Mouse (Mus musculus) MEL (cell line): ENCODE data around the gene Nek9. TPM values are rescaled to one million over a fixed set of nuclear protein-coding genes. Genes with fewer than 3 reads are reported as not detected.

Experiments
- DNase-seq: peaks from one replicate; pipeline ENCODE4 v3.0.0; 2011; ENCODE audit warnings: low read depth, low spot score
- H3K27ac ChIP-seq: 2 replicates; pipeline ENCODE4 v1.5.1; 2012; ENCODE audit warnings: low read depth, mild to moderate bottlenecking, control low read depth, low read length, moderate library complexity; ENCODE audit not compliant: control insufficient read depth
- H3K27me3 ChIP-seq, 2 experiments: fragments of 150-350 bp in 1 of 2; sonication (generic) in 1 of 2; 2 replicates each; pipeline ENCODE4 v1.6.1; 2012; ENCODE audit warnings: low read length in 2 of 2, mild to moderate bottlenecking in 2 of 2, improper control_type of control experiment in 1 of 2, moderate library complexity in 1 of 2; ENCODE audit not compliant: insufficient read depth in 2 of 2, control insufficient read depth in 1 of 2
- H3K36me3 ChIP-seq, 2 experiments: 2 replicates each; pipeline ENCODE4 v1.6.1; 2012 to 2014; ENCODE audit warnings: low read length in 2 of 2, improper control_type of control experiment in 1 of 2, inconsistent platforms in 1 of 2, mild to moderate bottlenecking in 1 of 2; ENCODE audit not compliant: insufficient read depth in 2 of 2, control insufficient read depth in 1 of 2
- H3K4me1 ChIP-seq, 2 experiments: fragments of 150-350 bp in 1 of 2; sonication (generic) in 1 of 2; 2 replicates each; pipeline ENCODE4 v1.6.1; 2012; ENCODE audit warnings: low read length in 2 of 2, improper control_type of control experiment in 1 of 2, mild to moderate bottlenecking in 1 of 2; ENCODE audit not compliant: insufficient read depth in 2 of 2, control insufficient read depth in 1 of 2
- H3K4me3 ChIP-seq, 2 experiments: fragments of 150-350 bp in 1 of 2; sonication (generic) in 1 of 2; 2 replicates each; pipeline ENCODE4 v1.5.1; 2012; ENCODE audit warnings: low read depth in 2 of 2, low read length in 2 of 2, mild to moderate bottlenecking in 2 of 2, moderate library complexity in 2 of 2, control low read depth in 1 of 2, improper control_type of control experiment in 1 of 2; ENCODE audit not compliant: control insufficient read depth in 1 of 2, insufficient read depth in 1 of 2
- H3K79me2 ChIP-seq: 2 replicates; pipeline ENCODE4 v1.6.1; 2012; ENCODE audit warnings: mild to moderate bottlenecking, low read length, moderate library complexity; ENCODE audit not compliant: control insufficient read depth, poor library complexity, insufficient read depth
- H3K9ac ChIP-seq: 2 replicates; pipeline ENCODE4 v1.6.1; 2012; ENCODE audit warnings: low read depth, mild to moderate bottlenecking, control low read depth, low read length, moderate library complexity; ENCODE audit not compliant: control insufficient read depth, poor library complexity, severe bottlenecking
- H3K9me3 ChIP-seq: fragments of 150-350 bp; sonication (generic); replicated peaks from 2 replicates; pipeline ENCODE4 v1.6.1; 2012; ENCODE audit warnings: mild to moderate bottlenecking, low read length, improper control_type of control experiment, moderate library complexity; ENCODE audit not compliant: insufficient read depth
- CHD1 ChIP-seq: IDR thresholded peaks from 2 replicates; pipeline ENCODE4 v1.6.1; 2012; ENCODE audit warnings: low read depth, mild to moderate bottlenecking, inconsistent platforms, low read length, improper control_type of control experiment
- CHD2 ChIP-seq: IDR thresholded peaks from 2 replicates; pipeline ENCODE4 v1.6.1; 2011; ENCODE audit warnings: low read length, improper control_type of control experiment
- CTCF ChIP-seq, 3 experiments: IDR thresholded peaks in 2 of 3; conservative IDR thresholded peaks in 1 of 3; 2 replicates each; pipeline ENCODE4 v1.5.1; 2011 to 2012; ENCODE audit warnings: low read length in 3 of 3, low read depth in 2 of 3, mild to moderate bottlenecking in 2 of 3, improper control_type of control experiment in 1 of 3, inconsistent platforms in 1 of 3, mixed read lengths in 1 of 3, moderate library complexity in 1 of 3; ENCODE audit not compliant: control insufficient read depth in 1 of 3, insufficient read depth in 1 of 3, poor library complexity in 1 of 3, severe bottlenecking in 1 of 3
- E2F4 ChIP-seq: IDR thresholded peaks from 2 replicates; pipeline ENCODE4 v1.6.1; 2011; ENCODE audit warnings: low read depth, low read length, improper control_type of control experiment, borderline replicate concordance
- ELF1 ChIP-seq: IDR thresholded peaks from 2 replicates; pipeline ENCODE4 v1.6.1; 2014; ENCODE audit warnings: low read depth, mild to moderate bottlenecking, inconsistent platforms, low read length, improper control_type of control experiment, moderate library complexity
- EP300 ChIP-seq, 2 experiments: IDR thresholded peaks; 2 replicates each; pipeline ENCODE4 v1.6.1; 2011; ENCODE audit warnings: improper control_type of control experiment in 2 of 2, low read length in 2 of 2, low read depth in 1 of 2, mild to moderate bottlenecking in 1 of 2
- ETS1 ChIP-seq: IDR thresholded peaks from 2 replicates; pipeline ENCODE4 v1.6.1; 2012; ENCODE audit warnings: low read depth, mild to moderate bottlenecking, inconsistent platforms, low read length, improper control_type of control experiment, moderate library complexity
- GATA1 ChIP-seq: IDR thresholded peaks from 2 replicates; pipeline ENCODE4 v1.6.1; 2011; ENCODE audit warnings: low read depth, low read length, improper control_type of control experiment
- KAT2A ChIP-seq: conservative IDR thresholded peaks from 2 replicates; pipeline ENCODE4 v1.6.1; 2012; ENCODE audit warnings: low read depth, low read length, improper control_type of control experiment, inconsistent platforms
- MAX ChIP-seq: IDR thresholded peaks from 2 replicates; pipeline ENCODE4 v1.6.1; 2011; ENCODE audit warnings: low read length, improper control_type of control experiment
- MAZ ChIP-seq: IDR thresholded peaks from 2 replicates; pipeline ENCODE4 v1.6.1; 2012; ENCODE audit warnings: low read depth, mild to moderate bottlenecking, inconsistent platforms, low read length, improper control_type of control experiment
- MEF2A ChIP-seq: IDR thresholded peaks from 2 replicates; pipeline ENCODE4 v1.6.1; 2014; ENCODE audit warnings: low read depth, mild to moderate bottlenecking, inconsistent platforms, low read length, improper control_type of control experiment; ENCODE audit not compliant: poor library complexity, insufficient replicate concordance, severe bottlenecking; ENCODE audit errors: extremely low read depth
- MYB ChIP-seq: IDR thresholded peaks from 2 replicates; pipeline ENCODE4 v1.6.1; 2011; ENCODE audit warnings: mild to moderate bottlenecking, low read depth, low read length, improper control_type of control experiment
- MYC ChIP-seq: IDR thresholded peaks from 2 replicates; pipeline ENCODE4 v1.6.1; 2011; ENCODE audit warnings: low read depth, mild to moderate bottlenecking, low read length, improper control_type of control experiment, moderate library complexity
- NRF1 ChIP-seq: IDR thresholded peaks from 2 replicates; pipeline ENCODE4 v1.6.1; 2014; ENCODE audit warnings: low read depth, mild to moderate bottlenecking, inconsistent platforms, low read length, improper control_type of control experiment, moderate library complexity; ENCODE audit not compliant: poor library complexity, insufficient read depth, severe bottlenecking
- POLR2A ChIP-seq, 2 experiments: IDR thresholded peaks; 2 replicates each; pipeline ENCODE4 v1.6.1; 2011 to 2012; ENCODE audit warnings: low read length in 2 of 2, mild to moderate bottlenecking in 2 of 2, control low read depth in 1 of 2, improper control_type of control experiment in 1 of 2, low read depth in 1 of 2, moderate library complexity in 1 of 2; ENCODE audit not compliant: control insufficient read depth in 1 of 2, insufficient read depth in 1 of 2, poor library complexity in 1 of 2
- POLR2AphosphoS2 ChIP-seq: IDR thresholded peaks from 2 replicates; pipeline ENCODE4 v1.6.1; 2011; ENCODE audit warnings: low read length, improper control_type of control experiment
- POLR2AphosphoS5 ChIP-seq: IDR thresholded peaks from 2 replicates; pipeline ENCODE4 v1.6.1; 2012; ENCODE audit warnings: low read depth, borderline replicate concordance, mild to moderate bottlenecking, inconsistent platforms, low read length, moderate library complexity, mixed read lengths
- RCOR1 ChIP-seq: IDR thresholded peaks from 2 replicates; pipeline ENCODE4 v1.6.1; 2012; ENCODE audit warnings: low read depth, mild to moderate bottlenecking, inconsistent platforms, low read length, improper control_type of control experiment
- SIN3A ChIP-seq: IDR thresholded peaks from 2 replicates; pipeline ENCODE4 v1.6.1; 2012; ENCODE audit warnings: low read length, improper control_type of control experiment, inconsistent platforms
- TAL1 ChIP-seq: IDR thresholded peaks from 2 replicates; pipeline ENCODE4 v1.6.1; 2012; ENCODE audit warnings: mild to moderate bottlenecking, inconsistent platforms, low read length, moderate library complexity, mixed read lengths
- TCF12 ChIP-seq: IDR thresholded peaks from 2 replicates; pipeline ENCODE4 v1.6.1; 2014; ENCODE audit warnings: low read depth, mild to moderate bottlenecking, inconsistent platforms, low read length, improper control_type of control experiment, moderate library complexity
- UBTF ChIP-seq: IDR thresholded peaks from 2 replicates; pipeline ENCODE4 v1.6.1; 2012; ENCODE audit warnings: low read depth, mild to moderate bottlenecking, inconsistent platforms, low read length, improper control_type of control experiment, moderate library complexity, borderline replicate concordance; ENCODE audit not compliant: insufficient read depth
- USF2 ChIP-seq, 2 experiments: IDR thresholded peaks; 2 replicates each; pipeline ENCODE4 v1.6.1; 2011 to 2012; ENCODE audit warnings: improper control_type of control experiment in 2 of 2, low read length in 2 of 2, borderline replicate concordance in 1 of 2, inconsistent platforms in 1 of 2, low read depth in 1 of 2, mild to moderate bottlenecking in 1 of 2; ENCODE audit not compliant: insufficient read depth in 1 of 2
- ZMIZ1 ChIP-seq: IDR thresholded peaks from 2 replicates; pipeline ENCODE4 v1.6.1; 2012; ENCODE audit warnings: low read depth, mild to moderate bottlenecking, inconsistent platforms, low read length, improper control_type of control experiment, moderate library complexity
- polyA plus RNA-seq, 2 experiments: library from polyadenylated mRNA; stranded (reverse) in 1 of 2; unstranded in 1 of 2; fragments of >175 nt in 1 of 2; fragments of >200 nt in 1 of 2; gene quantifications; 2 replicates each; pipeline versions ENCODE4 v1.2.1 to v1.2.4; 2012; ENCODE audit warnings: low replicate concordance in 2 of 2, low read depth in 1 of 2; ENCODE audit not compliant: insufficient read length in 2 of 2, insufficient read depth in 1 of 2, missing spikeins in 1 of 2
- total RNA-seq: library from RNA; depleted of rRNA; stranded (reverse); fragments of 300-350 nt; gene quantifications from 2 replicates; pipeline ENCODE4 v1.2.3, GENCODE M21; 2012

Nek9 gene
- total and polyA plus RNA-seq, 3 experiments: 23.4 to 32.2 TPM; not detected in 1

DNA sequence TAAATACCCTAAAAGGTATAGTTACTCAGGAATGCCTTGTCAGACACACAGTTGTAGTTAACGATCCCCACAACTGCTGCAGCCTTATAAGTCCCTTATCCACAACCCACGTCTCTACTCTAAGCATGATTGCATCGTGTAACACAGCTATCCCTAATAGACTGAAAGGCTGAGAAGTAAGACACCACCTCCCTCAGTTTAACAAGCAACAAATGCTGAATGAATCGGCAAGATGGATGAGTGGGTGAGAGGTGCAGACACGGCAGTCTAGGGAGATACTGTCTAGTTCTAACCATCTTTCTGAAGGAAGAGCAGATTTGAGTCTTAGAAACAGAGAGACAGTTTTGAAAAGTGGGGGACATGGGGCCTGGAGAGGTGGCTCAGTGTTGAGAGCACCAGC, 76.0 kb downstream of the Nek9 start:
- Histone ChIP-seq H3K4me3 (no peak overlapping the region), H3K79me2 (no peaks in the 10 kb centered on the region), H3K9ac (no peak overlapping the region), H3K36me3 (peaks cover 0 to 17% of the 10 kb centered on the region in 2 experiments; a peak in 2 of 4 replicates), H3K9me3 (no peaks in the 10 kb centered on the region), H3K27me3 (no peaks in the 10 kb centered on the region), H3K27ac (no peak overlapping the region), H3K4me1 (peaks cover 16 to 18% of the 10 kb centered on the region in 2 experiments)
- DNase-seq: peak; percentile 32
- no peak for TF ChIP-seq CHD2
- TF ChIP-seq ETS1: no peak
- TF ChIP-seq SIN3A: no peak
- TF ChIP-seq MEF2A: no peak
- TF ChIP-seq ZMIZ1: no peak
- TF ChIP-seq MYC: no peak
- TF ChIP-seq EP300 (IDR thresholded peaks at IDR 0.05; ENCODE audit: low read depth in 1 of 2, low read length in 2 of 2): peak in 1 of 2 experiments; percentile 32; a peak in 1 of 4 replicates
- no peak for TF ChIP-seq TAL1

DNA sequence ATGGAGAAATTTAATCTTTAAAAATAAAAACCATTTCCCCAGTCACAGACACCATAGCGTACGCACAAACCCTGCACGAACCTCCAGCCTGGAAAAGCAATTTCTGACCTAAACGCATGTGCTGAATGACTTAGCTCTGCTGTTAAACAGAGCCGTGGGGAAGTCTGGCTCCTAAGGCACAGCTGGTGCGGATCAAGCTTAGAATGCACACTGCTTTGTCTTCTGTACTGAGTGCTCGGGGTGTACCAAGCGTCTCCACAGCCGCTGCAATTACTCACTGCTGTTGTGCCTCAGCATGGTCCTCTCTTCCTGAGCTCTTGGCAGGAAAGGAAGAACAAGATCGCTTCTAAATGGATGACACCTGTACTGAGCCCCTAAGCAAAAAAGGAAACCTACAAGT, 76.7 kb downstream of the Nek9 start:
- no peak for TF ChIP-seq CHD1
- no peak for TF ChIP-seq KAT2A
- TF ChIP-seq POLR2AphosphoS2: no peak
- no peak for TF ChIP-seq NRF1
- TF ChIP-seq POLR2AphosphoS5: no peak
- no peak for TF ChIP-seq USF2 (IDR thresholded peaks at IDR 0.05; ENCODE audit: borderline replicate concordance in 1 of 2, insufficient read depth in 1 of 2, low read depth in 1 of 2, low read length in 2 of 2)
- no peak for TF ChIP-seq RCOR1
- TF ChIP-seq TCF12: no peak
- TF ChIP-seq ELF1: no peak
- no peak for TF ChIP-seq MAX
- no peak for TF ChIP-seq MYB
- no peak for TF ChIP-seq UBTF
- no peak for TF ChIP-seq GATA1
- TF ChIP-seq MAZ: no peak
- no peak for TF ChIP-seq MEF2A
- no peak for TF ChIP-seq POLR2A (IDR thresholded peaks at IDR 0.05; ENCODE audit: control insufficient read depth in 1 of 2, insufficient read depth in 1 of 2, low read depth in 1 of 2, low read length in 2 of 2, poor library complexity in 1 of 2)
- no peak for TF ChIP-seq CTCF (IDR thresholded peaks at IDR 0.05 in 2 of 3, conservative IDR thresholded peaks at IDR 0.05 in 1 of 3; ENCODE audit: control insufficient read depth in 1 of 3, insufficient read depth in 1 of 3, low read depth in 2 of 3, low read length in 3 of 3, poor library complexity in 1 of 3, severe bottlenecking in 1 of 3)
- no peak for TF ChIP-seq E2F4
- TF ChIP-seq TAL1: no peak
- no peak for TF ChIP-seq EP300 (IDR thresholded peaks at IDR 0.05; ENCODE audit: low read depth in 1 of 2, low read length in 2 of 2)
- H3K79me2 ChIP-seq: no peaks in the 10 kb centered on the region
- peaks cover 0 to 23% of the 10 kb centered on the region in 2 experiments; a peak in 2 of 4 replicates for H3K36me3 ChIP-seq
- no peak for DNase-seq
- H3K9ac ChIP-seq: no peak overlapping the region
- peaks cover 22 to 24% of the 10 kb centered on the region in 2 experiments for H3K4me1 ChIP-seq
- no peaks in the 10 kb centered on the region for H3K9me3 ChIP-seq
- H3K4me3 ChIP-seq: no peak overlapping the region
- H3K27me3 ChIP-seq: no peaks in the 10 kb centered on the region
- no peak overlapping the region for H3K27ac ChIP-seq
